Mouse (Mus musculus) midbrain, embryonic 14.5 days (tissue): ENCODE data around the gene Esr1. TPM values are rescaled to one million over a fixed set of nuclear protein-coding genes. Genes with fewer than 3 reads are reported as not detected.
A peak's percentile ranks its signal among the peaks of the same experiment; 100 is the strongest.

Experiments
- ATAC-seq: fragments of 200-750 bp; cut with Nextera tagmentation; 2 replicates; pipeline ENCODE4 v1.8.0; 2017; ENCODE audit warnings: moderate number of reproducible peaks, moderate library complexity; ENCODE audit not compliant: low FRiP score, low TSS enrichment
- DNase-seq: peaks from one replicate; pipeline ENCODE4 v3.0.0-alpha.2; 2015
- H3K27ac ChIP-seq: fragments of 300-500 bp; sonication (generic); replicated peaks from 2 replicates; pipeline ENCODE4 v1.5.1; 2014; ENCODE audit warnings: mild to moderate bottlenecking, low read depth, low read length, moderate library complexity
- H3K27me3 ChIP-seq: fragments of 300-500 bp; sonication (generic); 2 replicates; pipeline ENCODE4 v1.6.1; 2014; ENCODE audit warnings: low read length, control low read depth, mixed read lengths; ENCODE audit not compliant: control insufficient read depth, insufficient read depth
- H3K36me3 ChIP-seq: fragments of 300-500 bp; sonication (generic); 2 replicates; pipeline ENCODE4 v1.6.1; 2014; ENCODE audit warnings: low read length, control low read depth; ENCODE audit not compliant: control insufficient read depth, insufficient read depth
- H3K4me1 ChIP-seq: fragments of 300-500 bp; sonication (generic); 2 replicates; pipeline ENCODE4 v1.6.1; 2014; ENCODE audit warnings: mild to moderate bottlenecking, antibody characterized with exemption, low read length, control low read depth; ENCODE audit not compliant: control insufficient read depth, insufficient read depth
- H3K4me2 ChIP-seq: fragments of 300-500 bp; sonication (generic); 2 replicates; pipeline ENCODE4 v1.6.1; 2014; ENCODE audit warnings: mild to moderate bottlenecking, low read length, moderate library complexity
- H3K4me3 ChIP-seq: fragments of 300-500 bp; sonication (generic); replicated peaks from 2 replicates; pipeline ENCODE4 v1.5.1; 2014; ENCODE audit warnings: low read depth, low read length
- H3K9ac ChIP-seq: fragments of 300-500 bp; sonication (generic); replicated peaks from 2 replicates; pipeline ENCODE4 v1.6.1; 2014; ENCODE audit warnings: mild to moderate bottlenecking, low read length, moderate library complexity
- H3K9me3 ChIP-seq: fragments of 300-500 bp; sonication (generic); 2 replicates; pipeline ENCODE4 v1.6.1; 2016; ENCODE audit warnings: low read length, control low read depth, mixed read lengths; ENCODE audit not compliant: control insufficient read depth
- WGBS: fragments of 180-500 bp; shearing (Covaris S2); extraction: QIAGEN DNeasy Blood & Tissue Kit; methylation state at CpG from one replicate; pipeline ENCODE4 v1.1.7; 2014; 5-methylcytosine and 5-hydroxymethylcytosine counted together
- polyA plus RNA-seq: library from polyadenylated mRNA; unstranded; fragments of >200 nt; fragmentation: Nextera tagmentation; extraction: Ambion mirVana; gene quantifications from 2 replicates; pipeline ENCODE4 v1.2.1, GENCODE M21; 2014

Gene Esr1
- polyA plus RNA-seq, 1 experiment from 2014 or later = 0.30 TPM

DNA sequence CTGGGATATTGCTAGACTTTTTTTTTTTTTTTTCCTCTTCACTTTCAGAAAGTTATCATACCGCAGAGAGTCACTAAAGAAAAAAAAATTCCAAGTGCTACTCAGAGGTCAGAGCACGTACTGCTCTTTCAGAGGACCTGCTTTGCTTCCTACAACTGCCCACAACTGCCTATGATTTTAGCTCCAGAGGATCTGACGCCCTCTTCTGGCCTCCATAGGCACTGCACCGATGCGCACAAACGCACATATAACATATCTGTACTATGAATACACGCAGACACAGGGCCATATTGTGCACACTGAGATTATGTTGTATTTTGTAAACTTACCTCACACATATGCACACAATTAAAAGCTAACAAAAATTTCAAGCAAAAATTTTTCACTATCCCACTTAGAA lies 15.0 kb downstream of the Esr1 start:
- no peak for ATAC-seq
- 80% methylated on average over 7 of the region's 7 CpGs for WGBS
- no peaks in the 10 kb centered on the region for H3K4me1 ChIP-seq
- no peaks in the 10 kb centered on the region for H3K27me3 ChIP-seq
- no peaks in the 10 kb centered on the region for H3K9me3 ChIP-seq
- no peak overlapping the region for H3K4me3 ChIP-seq
- H3K27ac ChIP-seq = no peak overlapping the region
- no peak overlapping the region for H3K9ac ChIP-seq
- H3K36me3 ChIP-seq = no peaks in the 10 kb centered on the region
- no peak overlapping the region for H3K4me2 ChIP-seq
- no peak for DNase-seq

GRCm38 (mm10) chr10:4626996-4627395 lies 15.6 kb downstream of the Esr1 start:
- Histone ChIP-seq H3K4me2 (no peak overlapping the region), H3K9me3 (no peaks in the 10 kb centered on the region), H3K4me1 (no peaks in the 10 kb centered on the region), H3K27me3 (no peaks in the 10 kb centered on the region), H3K27ac (no peak overlapping the region), H3K9ac (no peak overlapping the region), H3K4me3 (no peak overlapping the region), H3K36me3 (no peaks in the 10 kb centered on the region)
- ATAC-seq = no peak
- WGBS = 91% methylated on average over 8 of the region's 8 CpGs
- DNase-seq = no peak

GRCm38 (mm10) chr10:4627415-4627814 lies 16.0 kb downstream of the Esr1 start:
- no peak for DNase-seq
- H3K27ac ChIP-seq = no peak overlapping the region
- whole genome bisulfite sequencing = 90% methylated on average over 9 of the region's 9 CpGs
- H3K9me3 ChIP-seq = no peaks in the 10 kb centered on the region
- H3K4me2 ChIP-seq = no peak overlapping the region
- H3K4me1 ChIP-seq = no peaks in the 10 kb centered on the region
- H3K4me3 ChIP-seq = no peak overlapping the region
- H3K27me3 ChIP-seq = no peaks in the 10 kb centered on the region
- H3K9ac ChIP-seq = no peak overlapping the region
- no peak for ATAC-seq
- no peaks in the 10 kb centered on the region for H3K36me3 ChIP-seq

DNA sequence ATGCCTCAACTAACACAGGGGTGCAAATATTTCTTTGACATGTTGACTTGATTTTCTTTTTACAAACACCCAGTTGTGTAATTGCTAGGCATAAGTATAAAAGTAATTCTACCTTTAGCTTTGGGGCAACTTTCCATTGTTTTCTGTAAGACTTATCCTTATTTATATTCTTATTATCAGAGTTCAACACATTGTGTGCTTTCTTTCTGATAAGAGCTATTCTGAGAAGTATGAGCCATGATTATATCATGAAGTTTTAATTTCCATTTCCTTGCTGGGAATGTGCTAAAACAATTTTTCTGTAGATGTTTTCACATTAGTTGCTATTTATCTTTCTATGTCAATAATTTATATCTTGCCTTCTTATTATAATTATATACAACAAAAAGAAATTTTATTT lies 17.9 kb downstream of the Esr1 start:
- H3K36me3 ChIP-seq = no peaks in the 10 kb centered on the region
- DNase-seq = no peak
- no peak for ATAC-seq
- no peaks in the 10 kb centered on the region for H3K27me3 ChIP-seq
- H3K4me2 ChIP-seq = no peak overlapping the region
- H3K9me3 ChIP-seq = no peaks in the 10 kb centered on the region
- H3K4me3 ChIP-seq = no peak overlapping the region
- H3K4me1 ChIP-seq = no peaks in the 10 kb centered on the region
- no peak overlapping the region for H3K9ac ChIP-seq
- H3K27ac ChIP-seq = no peak overlapping the region

GRCm38 (mm10) chr10:4632211-4632704 lies 20.9 kb downstream of the Esr1 start:
- H3K4me1 ChIP-seq = no peaks in the 10 kb centered on the region
- no peak for ATAC-seq
- H3K27ac ChIP-seq = no peak overlapping the region
- no peak for DNase-seq
- H3K36me3 ChIP-seq = no peaks in the 10 kb centered on the region
- H3K27me3 ChIP-seq = no peaks in the 10 kb centered on the region
- H3K9me3 ChIP-seq = no peaks in the 10 kb centered on the region
- H3K4me2 ChIP-seq = no peak overlapping the region
- 85% methylated on average over 11 of the region's 11 CpGs for WGBS
- no peak overlapping the region for H3K9ac ChIP-seq
- no peak overlapping the region for H3K4me3 ChIP-seq

DNA sequence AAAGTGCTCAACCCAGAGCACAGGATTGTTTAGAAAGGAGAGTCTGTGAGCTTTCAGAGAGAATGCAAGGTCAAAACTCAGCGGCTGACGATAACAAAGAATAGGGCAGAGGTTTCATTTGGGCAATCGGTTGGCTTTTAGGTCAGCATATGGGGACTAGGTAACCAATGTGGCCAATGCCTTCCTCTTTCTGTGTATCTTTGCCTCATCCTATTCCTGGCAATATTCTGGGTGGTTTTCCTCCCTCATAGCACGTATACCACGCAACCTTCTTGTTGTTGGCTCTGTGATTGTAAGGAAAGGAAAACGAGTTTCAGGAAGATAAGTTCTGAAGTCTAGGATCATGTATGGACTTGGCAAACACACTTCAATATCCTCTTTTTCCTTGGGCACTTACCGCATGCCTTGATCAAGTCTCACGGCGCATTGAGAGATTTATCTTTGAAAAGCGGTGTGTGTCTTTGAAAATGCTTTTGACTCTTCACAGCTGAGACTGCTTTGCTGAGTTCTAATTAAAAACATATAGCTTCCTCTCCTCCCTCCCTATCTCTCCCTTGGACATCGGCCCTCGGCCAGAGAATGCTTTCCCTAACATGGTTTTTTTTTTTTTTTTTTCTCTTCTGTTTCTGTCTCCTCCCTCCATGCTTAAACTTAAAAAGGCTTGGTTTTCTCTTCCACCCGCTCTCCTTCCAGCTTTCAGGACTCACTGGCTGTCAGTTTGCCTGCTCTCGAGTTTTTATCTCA lies 22.1 kb downstream of the Esr1 start:
- Histone ChIP-seq H3K36me3 (no peaks in the 10 kb centered on the region), H3K27ac (no peak overlapping the region), H3K9me3 (no peaks in the 10 kb centered on the region), H3K4me3 (no peak overlapping the region), H3K9ac (no peak overlapping the region), H3K4me1 (no peaks in the 10 kb centered on the region), H3K4me2 (no peak overlapping the region), H3K27me3 (no peaks in the 10 kb centered on the region)
- no peak for ATAC-seq
- 85% methylated on average over 14 of the region's 14 CpGs for WGBS
- DNase-seq = peak; percentile 6

- Histone ChIP-seq H3K36me3 (no peaks in the 10 kb centered on the region), H3K9me3 (no peaks in the 10 kb centered on the region), H3K4me1 (no peaks in the 10 kb centered on the region), H3K27ac (no peak overlapping the region), H3K4me2 (no peak overlapping the region), H3K27me3 (no peaks in the 10 kb centered on the region), H3K9ac (no peak overlapping the region), H3K4me3 (no peak overlapping the region)
- no peak for DNase-seq
- WGBS = 89% methylated on average over 6 of the region's 6 CpGs
- ATAC-seq = no peak
These were observed 24.3 kb downstream of the Esr1 start for GRCm38 (mm10) chr10:4635740-4636139.

- Histone ChIP-seq H3K4me1 (no peaks in the 10 kb centered on the region), H3K9ac (no peak overlapping the region), H3K27me3 (no peaks in the 10 kb centered on the region), H3K4me3 (no peak overlapping the region), H3K4me2 (no peak overlapping the region), H3K9me3 (no peaks in the 10 kb centered on the region), H3K36me3 (no peaks in the 10 kb centered on the region), H3K27ac (no peak overlapping the region)
- WGBS = 91% methylated on average over 7 of the region's 7 CpGs
- ATAC-seq (no peak), DNase-seq (no peak)
These were observed 34.7 kb downstream of the Esr1 start for GRCm38 (mm10) chr10:4646074-4646473.

GRCm38 (mm10) chr10:4646851-4647250 lies 35.5 kb downstream of the Esr1 start:
- no peaks in the 10 kb centered on the region for H3K9me3 ChIP-seq
- H3K4me3 ChIP-seq = no peak overlapping the region
- 85% methylated on average over 9 of the region's 9 CpGs for WGBS
- H3K27ac ChIP-seq = no peak overlapping the region
- H3K27me3 ChIP-seq = no peaks in the 10 kb centered on the region
- H3K36me3 ChIP-seq = no peaks in the 10 kb centered on the region
- H3K4me1 ChIP-seq = no peaks in the 10 kb centered on the region
- no peak for ATAC-seq
- DNase-seq = no peak
- H3K9ac ChIP-seq = no peak overlapping the region
- H3K4me2 ChIP-seq = no peak overlapping the region
